Mouse (Mus musculus) large intestine, adult 2 months (tissue): Measurements from ENCODE around the gene Irx6. TPM values are rescaled to one million over a fixed set of nuclear protein-coding genes. Genes with fewer than 3 reads are reported as not detected.

ENCODE experiments used
- DNase-seq: peaks from one replicate; pipeline ENCODE4 v3.0.0-alpha.2; 2012; ENCODE audit warnings: low read depth, low spot score
- WGBS: fragments of 180-500 bp; shearing (Covaris S2); methylation state at CpG from one replicate; pipeline ENCODE4 v1.1.7; 2018; 5-methylcytosine and 5-hydroxymethylcytosine counted together
- polyA plus RNA-seq: library from polyadenylated mRNA; depleted of rRNA; stranded (reverse); fragments of >200 nt; gene quantifications from 2 replicates; pipeline ENCODE4 v1.2.3, GENCODE M21; 2012; rRNA removed

The Irx6 gene
- polyA plus RNA-seq = 0.04 TPM in 1 of 2 replicates, not detected in the other

- under 1% methylated on average over 60 of the region's 62 CpGs for WGBS
Measured at GRCm38 (mm10) chr8:92674244-92675128, at the start of gene Irx6. Gene Irx6 (plus strand): TSS chr8:92674288.

DNA sequence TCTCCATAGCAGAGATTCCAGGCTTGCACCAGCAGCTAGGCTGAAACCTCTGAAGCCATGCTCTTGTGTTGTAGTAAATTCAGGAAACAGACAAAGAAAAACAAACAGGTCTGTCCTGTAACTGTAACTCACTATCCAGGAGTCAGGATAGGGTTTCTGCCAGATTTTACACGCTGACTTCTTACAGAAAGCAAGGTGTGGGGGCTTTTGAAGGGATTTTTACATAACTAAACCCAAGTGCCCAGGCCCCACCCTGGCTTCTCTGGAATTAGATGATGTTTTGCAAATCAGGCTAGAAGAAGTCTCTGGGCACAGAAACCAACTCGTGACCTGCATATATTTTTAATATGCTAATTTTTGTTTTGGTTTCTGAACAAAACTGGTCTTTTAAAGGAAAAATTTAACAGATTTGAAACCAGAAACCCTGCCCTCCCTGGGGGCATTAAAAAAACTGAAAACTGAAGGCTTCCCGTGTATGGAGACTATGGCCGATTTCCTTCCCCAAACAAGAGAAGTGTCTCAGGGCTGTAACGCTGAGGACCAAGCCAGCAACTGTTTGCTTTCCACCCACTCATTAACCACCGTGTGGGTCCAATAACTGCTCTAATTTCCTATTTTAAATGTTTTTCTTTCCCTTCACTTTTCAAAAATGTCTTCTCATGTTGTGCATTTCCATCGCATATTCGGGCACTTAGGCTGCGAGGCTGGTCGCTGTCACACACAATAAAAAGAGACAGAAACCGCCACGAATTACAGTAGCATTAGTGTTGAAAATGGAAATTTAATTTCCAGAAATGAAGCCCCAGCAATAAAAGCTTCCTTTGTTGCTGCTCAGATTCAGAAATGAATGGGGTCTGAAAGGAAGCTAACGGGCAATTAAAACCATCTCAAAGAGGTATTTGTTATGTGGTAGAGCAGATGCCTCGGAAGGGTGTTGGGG lies 45.1 kb upstream of the Irx6 start:
- WGBS = 59% methylated on average over 14 of the region's 14 CpGs
- DNase-seq = no peak

More at GRCm38 (mm10) chr8:92674244-92675128, at the start of gene Irx6:
- no peak for DNase-seq

GRCm38 (mm10) chr8:92633199-92633598 lies 40.9 kb upstream of the Irx6 start:
- WGBS = 95% methylated on average over 5 of the region's 5 CpGs
- no peak for DNase-seq

- WGBS = 88% methylated on average over 8 of the region's 8 CpGs
- no peak for DNase-seq
Measured at GRCm38 (mm10) chr8:92640820-92641219, 33.3 kb upstream of the Irx6 start.

- 55% methylated on average over 2 of the region's 2 CpGs for WGBS
- no peak for DNase-seq
Measured at GRCm38 (mm10) chr8:92646637-92647036, 27.5 kb upstream of the Irx6 start.

DNA sequence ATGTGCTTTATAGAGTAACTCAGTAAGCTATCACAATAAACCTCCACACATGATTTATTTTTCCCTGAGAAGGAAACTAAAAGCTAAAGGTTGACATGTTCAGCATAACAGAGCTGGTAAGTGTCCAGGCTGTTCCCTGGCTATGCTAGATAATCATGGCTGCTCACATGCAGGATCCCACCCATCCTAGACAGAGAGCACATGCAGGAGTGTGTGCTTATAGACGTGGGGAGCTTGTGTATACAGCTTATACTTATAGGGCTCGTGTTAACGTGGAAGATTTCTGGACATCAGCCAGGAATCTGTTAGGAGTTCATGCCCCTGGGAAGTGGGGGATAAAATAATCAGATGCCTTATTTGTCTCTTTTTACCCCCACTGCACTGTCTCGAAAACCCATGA lies 9.9 kb upstream of the Irx6 start:
- no peak for DNase-seq
- WGBS = 34% methylated on average over 4 of the region's 4 CpGs

DNA sequence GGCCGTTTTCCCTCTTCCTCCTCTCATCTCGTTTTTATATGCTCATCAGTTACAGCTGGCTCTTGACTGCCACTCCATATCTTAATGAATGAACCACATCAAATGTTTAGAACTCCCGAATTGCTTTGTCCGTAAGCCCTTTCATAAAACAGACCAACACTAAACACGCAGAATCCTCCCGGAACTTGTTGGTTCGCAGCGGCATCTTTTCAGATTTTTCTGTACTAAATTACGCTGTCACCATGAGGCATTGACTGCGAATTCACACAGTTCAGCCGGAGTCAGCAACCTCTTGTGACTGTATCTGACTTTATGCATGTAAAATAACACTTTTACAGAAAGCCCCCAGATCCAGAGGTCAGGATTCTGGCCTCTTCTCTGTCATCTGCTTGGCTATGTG lies 3.9 kb upstream of the Irx6 start:
- DNase-seq = no peak
- WGBS = 74% methylated on average over 11 of the region's 11 CpGs

DNA sequence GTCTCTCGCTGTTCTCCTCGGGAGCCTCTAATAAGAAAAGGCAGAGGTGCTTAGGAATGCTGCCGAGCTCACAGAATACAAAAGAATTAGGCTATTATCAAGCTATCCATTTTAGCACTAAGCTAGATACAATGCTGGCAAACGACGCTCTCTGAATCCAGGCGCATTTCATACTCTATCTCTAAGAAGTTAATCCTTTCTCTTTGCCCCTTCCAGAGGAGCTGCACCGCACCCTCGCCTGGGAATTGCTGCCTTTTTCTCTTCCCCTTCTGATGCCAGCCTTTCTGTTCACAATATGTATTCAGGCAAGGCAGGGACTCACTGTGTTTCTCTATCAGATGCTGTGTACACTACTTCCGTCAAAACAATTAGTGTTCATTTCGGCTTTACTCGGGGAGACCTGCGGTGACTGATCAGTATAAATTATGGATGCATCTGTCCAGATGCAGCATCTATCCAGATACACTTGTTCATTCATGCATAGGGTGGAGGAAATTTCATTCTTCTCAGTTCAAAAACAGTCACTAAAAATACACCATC lies 3.4 kb upstream of the Irx6 start:
- DNase-seq = no peak
- WGBS = 65% methylated on average over 12 of the region's 12 CpGs

DNA sequence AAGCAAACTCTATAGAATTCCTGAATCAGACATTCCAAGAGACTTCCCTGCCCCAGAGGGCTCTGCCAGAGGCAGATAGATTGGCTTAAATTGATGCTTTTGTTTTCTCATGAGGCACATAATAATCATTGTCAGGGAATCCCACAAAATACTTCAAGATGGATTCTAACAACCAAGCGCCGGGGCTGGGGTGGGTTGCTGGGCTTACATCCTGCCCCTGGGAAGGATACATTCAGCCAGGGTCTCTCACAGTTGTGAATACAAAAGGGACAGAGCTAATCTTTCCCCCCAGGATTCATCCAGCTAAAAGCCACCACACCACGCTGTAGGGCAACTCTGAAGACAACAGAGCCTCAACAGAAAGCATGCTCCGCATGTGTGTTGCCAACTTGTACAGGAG lies 2.2 kb upstream of the Irx6 start:
- 86% methylated on average over 4 of the region's 4 CpGs for WGBS
- DNase-seq = no peak

- DNase-seq = no peak
- WGBS = 7% methylated on average over 11 of the region's 11 CpGs
Measured at GRCm38 (mm10) chr8:92673101-92673500, 987 bp upstream of the Irx6 start.

DNA sequence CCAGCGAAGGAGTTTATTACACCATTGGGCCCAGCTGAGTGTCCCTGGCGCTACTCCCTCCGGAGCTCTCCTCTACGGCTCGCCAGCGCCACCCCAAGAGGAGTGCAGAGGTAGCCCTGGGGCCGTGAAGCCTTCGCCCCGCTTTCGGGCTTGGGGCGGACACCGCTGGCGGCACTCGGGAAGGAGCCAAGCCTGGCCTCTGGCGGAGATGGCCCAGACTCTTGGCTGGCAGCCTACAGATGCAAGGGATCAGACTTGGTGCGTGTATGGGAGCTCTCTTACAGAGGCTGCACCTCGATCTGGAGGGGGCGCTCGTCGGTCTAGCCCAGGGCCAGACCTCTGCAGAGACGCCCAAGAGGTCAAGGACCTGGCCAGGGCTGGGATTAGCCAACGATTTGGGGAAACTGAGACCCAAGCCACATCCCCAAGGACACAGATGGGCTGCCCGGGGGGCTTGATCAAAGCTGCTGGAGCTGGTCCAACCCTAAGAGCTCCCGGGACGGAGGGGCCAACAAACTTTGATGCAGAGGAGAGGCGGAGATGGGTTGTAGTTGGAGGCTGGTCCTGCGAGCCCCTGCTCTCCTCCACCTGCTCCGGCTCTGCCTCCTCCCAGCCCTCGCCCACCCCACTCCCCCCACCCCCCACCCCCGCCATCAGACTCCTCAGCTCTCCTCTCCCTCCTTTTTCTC lies 389 bp upstream of the Irx6 start:
- 2% methylated on average over 30 of the region's 30 CpGs for WGBS

GRCm38 (mm10) chr8:92678407-92678806 lies 4.3 kb downstream of the Irx6 start:
- WGBS = 11% methylated on average over 16 of the region's 16 CpGs
- no peak for DNase-seq

More for the DNA sequence above, 389 bp upstream of the Irx6 start:
- DNase-seq = no peak

GRCm38 (mm10) chr8:92697361-92697760 lies 23.3 kb downstream of the Irx6 start:
- WGBS = 86% methylated on average over 5 of the region's 5 CpGs
- DNase-seq = no peak

DNA sequence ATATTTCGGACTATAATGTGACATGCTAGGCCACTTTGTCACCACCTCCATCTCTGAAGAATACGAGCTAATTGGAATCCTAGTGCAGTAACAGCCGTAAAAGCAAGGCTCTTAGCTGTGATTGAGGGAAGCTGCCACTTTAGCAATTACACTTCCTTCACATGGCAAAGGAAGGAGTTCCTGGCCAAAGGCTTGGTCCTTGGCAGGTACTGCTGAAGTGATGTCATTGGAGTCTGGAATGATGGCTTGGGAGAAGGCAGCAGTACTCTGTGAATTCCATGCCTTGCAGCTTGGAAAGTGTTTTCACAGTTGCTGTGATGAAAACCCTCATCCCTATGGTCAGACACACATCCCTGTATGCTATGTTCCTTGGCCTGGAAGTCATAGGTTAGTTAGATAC lies 24.3 kb downstream of the Irx6 start:
- no peak for DNase-seq
- whole genome bisulfite sequencing = 48% methylated on average over 3 of the region's 3 CpGs

- DNase-seq = no peak
- 56% methylated on average over 8 of the region's 8 CpGs for WGBS
Measured at GRCm38 (mm10) chr8:92699922-92700540, 25.9 kb downstream of the Irx6 start.

DNA sequence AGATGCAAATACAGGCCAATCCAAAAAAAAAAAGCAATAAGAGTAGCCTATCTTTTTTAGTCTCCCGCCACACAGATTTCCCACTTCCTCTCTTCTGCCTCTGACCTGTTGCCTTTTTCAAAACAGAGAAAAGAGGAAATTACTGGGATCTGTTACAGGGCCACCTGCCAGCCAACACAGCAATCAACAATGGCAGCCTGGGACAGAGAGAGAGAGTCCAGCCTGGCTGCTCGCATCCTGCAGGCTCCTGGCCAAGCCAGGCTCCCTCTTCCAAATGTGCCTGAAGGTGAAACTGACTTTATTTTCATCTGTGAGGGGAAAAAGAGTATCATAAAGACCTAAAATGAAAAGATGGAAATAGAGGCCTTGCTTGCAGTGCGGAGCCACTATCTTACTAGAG lies 29.3 kb downstream of the Irx6 start:
- DNase-seq = no peak
- 75% methylated on average over 3 of the region's 3 CpGs for WGBS

DNA sequence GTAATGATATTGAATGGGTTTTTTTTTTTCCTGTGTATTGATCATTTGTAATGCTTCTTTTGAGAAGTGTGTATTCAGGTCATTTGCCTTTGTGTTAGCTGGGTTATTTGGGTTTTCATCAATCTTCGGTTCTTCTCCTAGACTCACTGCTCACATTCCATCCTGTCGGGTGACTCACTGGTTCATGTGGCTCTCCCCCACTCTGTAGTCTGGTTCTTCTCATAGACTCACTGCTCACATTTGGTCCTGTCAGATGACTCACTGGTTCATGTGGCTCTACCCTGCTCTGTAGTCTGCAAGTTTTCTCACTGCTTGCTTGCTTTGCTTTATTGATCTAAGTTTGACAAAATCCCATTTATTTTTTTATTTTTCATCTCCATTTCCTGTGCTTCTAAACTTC lies 32.2 kb downstream of the Irx6 start:
- DNase-seq = no peak
- 50% methylated on average over 2 of the region's 2 CpGs for WGBS

DNA sequence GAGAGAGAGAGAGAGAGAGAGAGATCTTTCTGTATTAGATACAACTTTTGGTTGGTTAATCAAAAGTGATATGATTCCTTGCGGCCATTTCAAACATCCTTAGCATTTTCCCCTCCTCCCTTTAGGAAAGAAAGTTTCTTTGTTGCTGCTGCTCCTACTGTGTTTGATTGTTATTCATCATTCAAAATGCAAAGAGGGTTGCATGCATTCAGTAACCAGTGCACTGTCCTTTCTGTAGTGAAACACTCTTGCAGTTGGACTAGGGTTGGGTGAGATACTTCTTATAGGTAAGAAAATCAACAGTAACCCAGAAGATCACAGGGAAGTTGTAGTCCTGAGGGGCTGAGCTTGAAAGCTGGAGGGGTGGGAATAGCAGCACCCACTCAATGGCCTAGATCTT lies 39.2 kb downstream of the Irx6 start:
- 84% methylated on average over 1 of the region's 1 CpGs for WGBS
- DNase-seq = no peak

- WGBS = 63% methylated on average over 4 of the region's 4 CpGs
- no peak for DNase-seq
Measured at GRCm38 (mm10) chr8:92717418-92717817, 43.3 kb downstream of the Irx6 start.
